Mouse (Mus musculus) layer of hippocampus, adult 6 months (tissue): ENCODE results near the gene Rasgrp1. TPM values are rescaled to one million over a fixed set of nuclear protein-coding genes. Genes with fewer than 3 reads are reported as not detected.

ENCODE experiments used
- long read RNA-seq, 2 experiments: library from polyadenylated mRNA; unstranded; transcript quantifications; one replicate each; pipeline ENCODE4 v2.0.0; 2019 to 2020
- polyA plus RNA-seq: library from polyadenylated mRNA; unstranded; fragments of <200 nt; fragmentation: Nextera tagmentation; gene quantifications from 2 replicates; pipeline ENCODE4 v1.2.3, GENCODE M21; 2021

Gene Rasgrp1
- polyA plus RNA-seq: 151 and 171 TPM in 2 replicates
- long read RNA-seq, experiment 1, full-length matches to known transcripts: 47 of 197 reads
- long read RNA-seq, experiment 1, partial matches to known transcripts: 63 of 197 reads
- long read RNA-seq, experiment 1, other reads (novel, unspliced or antisense): 87 of 197 reads
- long read RNA-seq, experiment 2, full-length matches to known transcripts: 881 of 1,128 reads
- long read RNA-seq, experiment 2, partial matches to known transcripts: 200 of 1,128 reads
- long read RNA-seq, experiment 2, other reads (novel, unspliced or antisense): 47 of 1,128 reads

GRCm38 (mm10) chr2:117342547-117343239 is at the start of gene Rasgrp1:
Gene Rasgrp1, minus strand, starts transcription at chr2:117343001.

GRCm38 (mm10) chr2:117249255-117250000 is 93.4 kb downstream of the Rasgrp1 start, which contains the start of gene Fam98b:
Gene Fam98b, plus strand, starts transcription at chr2:117249739.

Other genes with a start within 250 kb of the Rasgrp1 start
- gene Spred1, start 221.6 kb downstream of the Rasgrp1 start, polyA plus RNA-seq: 7.9 and 8.4 TPM in 2 replicates
- gene Fam98b, start 93.3 kb downstream of the Rasgrp1 start, polyA plus RNA-seq: 17.6 and 22.3 TPM in 2 replicates